Mouse (Mus musculus) cerebellum, adult 18-20 months (tissue): Measurements from ENCODE around the gene Zfp870.

Experiments used
- DNase-seq, 2 experiments: peaks; one replicate each; pipeline ENCODE4 v3.0.0; 2021

Zfp870 gene

GRCm38 (mm10) chr17:32891239-32892180, at the start of gene Zfp870:
Gene Zfp870, minus strand, starts transcription at chr17:32891642.
- peak; percentile 83 to 84 for DNase-seq

GRCm38 (mm10) chr17:32939831-32940230, 48.4 kb upstream of the Zfp870 start:
- DNase-seq, result no peak

GRCm38 (mm10) chr17:32927803-32928202, 36.4 kb upstream of the Zfp870 start:
- DNase-seq, result no peak

GRCm38 (mm10) chr17:32924658-32925312, 33.3 kb upstream of the Zfp870 start:
- peak; percentile 72 to 73 for DNase-seq

GRCm38 (mm10) chr17:32923681-32924080, 32.2 kb upstream of the Zfp870 start:
- no peak for DNase-seq

GRCm38 (mm10) chr17:32919123-32919522, 27.7 kb upstream of the Zfp870 start:
- no peak for DNase-seq

GRCm38 (mm10) chr17:32917131-32917530, 25.7 kb upstream of the Zfp870 start, which contains the start of gene Cyp4f14:
Gene Cyp4f14, minus strand, starts transcription at chr17:32917342.
- peak; percentile 49 to 53 for DNase-seq

- DNase-seq, result no peak
Observed at GRCm38 (mm10) chr17:32916075-32916474, 24.6 kb upstream of the Zfp870 start.

GRCm38 (mm10) chr17:32906172-32906571, 14.7 kb upstream of the Zfp870 start:
- no peak for DNase-seq

GRCm38 (mm10) chr17:32905239-32905638, 13.8 kb upstream of the Zfp870 start:
- DNase-seq, result peak; percentile 63 to 72

- no peak for DNase-seq
Observed at GRCm38 (mm10) chr17:32904414-32904813, 13.0 kb upstream of the Zfp870 start.

- DNase-seq, result no peak
Observed at GRCm38 (mm10) chr17:32901751-32902525, 10.5 kb upstream of the Zfp870 start.

GRCm38 (mm10) chr17:32895421-32895820, 4.0 kb upstream of the Zfp870 start:
- DNase-seq, result no peak

GRCm38 (mm10) chr17:32893901-32894300, 2.5 kb upstream of the Zfp870 start:
- DNase-seq, result no peak

GRCm38 (mm10) chr17:32890852-32891238, 597 bp downstream of the Zfp870 start:
- DNase-seq, result no peak

- no peak for DNase-seq
Observed at GRCm38 (mm10) chr17:32889611-32890010, 1.8 kb downstream of the Zfp870 start.

GRCm38 (mm10) chr17:32880320-32881218, 10.9 kb downstream of the Zfp870 start:
- no peak for DNase-seq

- DNase-seq, result no peak
Observed at GRCm38 (mm10) chr17:32878773-32879172, 12.7 kb downstream of the Zfp870 start.

GRCm38 (mm10) chr17:32877471-32878171, 13.8 kb downstream of the Zfp870 start:
- no peak for DNase-seq

- no peak for DNase-seq
Observed at GRCm38 (mm10) chr17:32872696-32873095, 18.7 kb downstream of the Zfp870 start.

- no peak for DNase-seq
Observed at GRCm38 (mm10) chr17:32872091-32872490, 19.4 kb downstream of the Zfp870 start.
